Mouse (Mus musculus): Measurements from ENCODE around the gene Olfr742.

Gene Olfr742

DNA sequence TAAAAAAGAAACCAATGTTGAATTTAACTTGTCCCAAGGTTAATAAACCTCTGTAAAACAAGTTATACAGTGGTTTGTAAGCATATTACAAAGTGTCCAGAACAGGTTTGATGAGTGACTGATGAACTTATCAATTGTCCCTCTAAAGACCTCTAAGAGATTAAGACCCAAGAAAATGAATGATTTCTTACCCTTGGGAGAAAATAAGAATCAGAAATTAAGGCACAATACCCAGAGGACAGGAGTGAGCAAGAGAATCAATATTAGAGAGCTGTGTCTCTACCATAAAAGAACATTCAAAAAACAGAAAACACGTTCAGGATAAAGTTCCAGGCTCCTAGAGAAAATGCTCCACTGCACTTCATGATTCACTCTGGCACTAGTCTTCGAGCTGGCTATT lies at the start of gene Olfr742:
TSS of gene Olfr742 (plus strand) at position 301 of the 400 bp plus-strand sequence.
- DNase-seq (ENCODE audit: low spot score), result no peak

DNA sequence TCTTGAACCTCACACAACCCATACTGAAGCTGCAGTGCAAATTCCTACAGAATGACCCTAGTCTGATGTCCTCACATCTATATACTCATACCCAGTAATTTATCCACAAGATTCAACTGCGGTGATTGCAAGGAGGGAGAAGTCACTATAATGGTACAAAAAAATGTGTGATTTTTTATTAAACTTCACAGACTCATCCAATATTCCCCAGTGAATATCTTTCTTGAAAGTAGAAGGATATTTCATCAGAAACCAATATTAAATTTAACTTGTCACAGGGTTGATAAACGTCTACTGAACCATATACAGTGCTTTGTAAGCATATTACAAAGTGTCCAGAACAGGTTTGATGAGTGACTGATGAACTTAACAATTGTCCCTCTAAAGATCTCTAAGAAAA lies 31.0 kb upstream of the Olfr742 start, which contains the start of gene Olfr741:
TSS of gene Olfr741 (plus strand) at position 301 of the 400 bp plus-strand sequence.
- DNase-seq (ENCODE audit: low spot score), result no peak

DNA sequence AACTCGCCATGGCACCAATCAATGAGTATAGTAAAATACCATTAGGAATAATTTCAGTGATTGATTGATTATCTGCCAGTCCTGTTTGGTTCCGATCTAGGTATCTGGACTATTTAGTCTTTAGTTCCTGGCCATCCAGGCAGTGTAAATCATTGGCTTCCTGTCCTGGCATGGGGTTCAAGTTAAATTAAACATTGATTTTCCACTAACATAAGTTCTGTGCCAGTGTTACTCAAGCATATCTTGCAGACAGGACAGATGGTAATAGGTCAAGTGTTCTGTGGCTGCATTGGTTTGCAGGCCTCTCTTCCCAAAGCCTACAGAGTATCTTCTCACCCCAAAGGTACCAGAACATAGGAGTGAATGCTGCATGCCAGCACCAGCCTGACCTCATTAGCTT lies 25.0 kb upstream of the Olfr742 start:
- DNase-seq (ENCODE audit: low spot score), result no peak

DNA sequence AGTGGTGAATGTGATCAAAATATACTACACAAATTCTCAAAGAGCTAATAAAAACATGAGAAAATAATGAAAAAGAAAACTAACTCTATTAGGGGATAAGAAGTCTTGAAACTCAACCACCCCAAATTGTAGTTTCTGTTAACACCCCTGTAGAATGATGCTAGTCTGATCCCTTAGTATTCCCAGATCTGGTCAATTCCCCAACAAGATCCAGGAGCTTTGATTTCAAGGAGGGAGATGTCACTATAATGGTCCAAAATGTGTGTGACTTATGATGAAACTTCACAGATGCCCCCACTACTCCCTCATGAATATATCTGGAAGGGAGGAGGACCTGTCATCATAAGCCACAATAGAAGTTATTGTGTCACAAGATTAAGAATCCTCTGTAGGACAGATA lies 18.1 kb downstream of the Olfr742 start, which contains the start of gene Olfr743:
TSS of gene Olfr743 (plus strand) at position 301 of the 400 bp plus-strand sequence.
- no peak for DNase-seq (ENCODE audit: low spot score)

DNA sequence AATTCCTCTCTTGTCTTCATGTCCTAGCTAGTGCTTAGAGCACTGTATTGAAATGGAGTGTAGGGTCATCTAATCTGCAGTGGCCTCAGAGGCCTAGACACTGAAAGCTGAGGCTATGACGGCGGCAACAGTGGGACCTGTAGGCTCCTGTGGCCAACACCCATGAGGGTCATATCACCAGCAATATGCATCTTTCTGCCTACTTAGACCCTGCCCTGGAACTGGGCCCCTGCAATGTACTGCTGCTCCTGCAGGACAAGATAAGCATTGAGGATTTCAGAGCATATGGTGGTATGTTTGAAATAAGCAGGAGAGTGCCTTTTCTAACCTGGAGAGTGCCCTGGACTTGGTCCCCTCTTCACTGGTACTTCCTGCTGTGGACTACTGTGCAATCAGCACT lies 49.3 kb downstream of the Olfr742 start:
- no peak for DNase-seq (ENCODE audit: low spot score)
